Mouse (Mus musculus): ENCODE measurements around the gene Astn1. TPM values are rescaled to one million over a fixed set of nuclear protein-coding genes. Genes with fewer than 3 reads are reported as not detected.

The Astn1 gene
- total RNA-seq, 2 experiments from 2014 or later = 1.2 TPM

DNA sequence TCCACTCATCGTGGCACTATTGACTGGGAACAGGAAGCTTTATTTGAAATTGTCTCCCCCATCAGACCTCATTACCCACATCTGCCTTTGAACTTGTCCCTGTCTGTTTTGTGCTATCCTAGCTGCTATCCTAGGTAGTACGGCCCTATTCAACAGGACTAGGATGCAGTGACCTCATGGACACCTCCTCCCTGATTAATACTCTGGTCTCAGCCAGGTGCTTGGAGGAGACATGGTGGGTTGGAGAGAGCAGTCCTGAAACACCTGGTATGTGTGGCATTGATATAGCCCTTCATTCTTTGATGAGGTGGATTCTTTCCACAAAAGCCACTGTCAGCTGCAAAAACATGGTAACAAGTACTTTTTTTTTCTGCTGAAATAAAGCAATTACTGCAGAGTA, 52.1 kb downstream of the Astn1 start:
- no peak for DNase-seq

DNA sequence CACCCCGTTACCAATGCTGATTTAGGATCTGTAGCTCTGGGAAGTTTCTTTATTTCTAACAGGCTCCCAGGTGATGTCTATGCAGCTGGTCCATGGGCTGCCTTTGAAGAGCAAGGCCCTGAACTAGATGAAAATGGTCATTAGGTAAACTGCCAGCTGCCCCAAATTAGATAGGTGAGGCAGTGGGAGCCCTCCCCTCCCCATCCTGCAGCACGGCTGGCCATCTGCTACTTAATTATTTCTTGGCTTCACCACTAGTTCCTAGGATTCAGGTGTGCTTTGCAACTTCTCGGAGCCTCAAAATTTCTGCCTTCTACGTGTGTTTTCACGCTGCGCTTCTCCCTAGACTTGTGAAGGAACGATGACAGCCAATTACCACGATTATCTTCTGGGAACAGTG, 59.4 kb downstream of the Astn1 start:
- no peak for DNase-seq

DNA sequence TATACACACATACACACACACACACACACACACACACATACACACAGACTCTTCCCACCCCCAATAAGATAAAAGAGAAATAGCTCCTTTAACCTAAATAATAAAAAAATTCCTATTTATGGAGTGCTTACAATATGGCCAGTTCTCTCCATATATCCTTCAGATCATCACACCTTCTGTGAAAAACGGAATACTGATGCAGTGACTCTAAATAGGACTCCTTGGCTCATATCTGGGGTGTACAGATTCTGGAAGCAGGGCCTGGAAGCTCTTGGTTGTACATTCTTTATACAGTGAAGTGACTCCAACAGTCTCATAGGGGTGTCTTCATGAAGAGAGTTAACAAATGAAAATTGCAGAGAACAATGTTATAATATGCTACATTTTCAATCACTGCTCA, 60.7 kb downstream of the Astn1 start:
- no peak for DNase-seq

DNA sequence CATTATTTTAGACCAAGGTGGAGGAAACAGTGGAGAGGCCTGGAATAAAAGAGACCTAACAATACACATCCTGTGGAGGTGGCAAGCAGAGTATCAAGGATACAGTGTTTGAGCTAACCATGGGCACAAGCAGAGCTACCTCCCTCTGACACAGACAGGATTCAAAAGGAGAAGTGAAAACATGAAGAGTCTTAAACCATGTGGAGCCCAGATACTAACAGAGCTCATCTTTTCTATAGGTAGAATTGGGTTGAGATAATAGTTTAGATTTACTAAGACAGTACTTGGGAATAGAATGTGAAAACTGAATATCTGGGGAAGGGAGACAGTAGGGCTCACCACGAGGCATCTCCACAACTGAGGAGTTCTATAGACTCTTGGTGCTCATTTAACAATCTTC, 84.0 kb downstream of the Astn1 start:
- no peak for DNase-seq

DNA sequence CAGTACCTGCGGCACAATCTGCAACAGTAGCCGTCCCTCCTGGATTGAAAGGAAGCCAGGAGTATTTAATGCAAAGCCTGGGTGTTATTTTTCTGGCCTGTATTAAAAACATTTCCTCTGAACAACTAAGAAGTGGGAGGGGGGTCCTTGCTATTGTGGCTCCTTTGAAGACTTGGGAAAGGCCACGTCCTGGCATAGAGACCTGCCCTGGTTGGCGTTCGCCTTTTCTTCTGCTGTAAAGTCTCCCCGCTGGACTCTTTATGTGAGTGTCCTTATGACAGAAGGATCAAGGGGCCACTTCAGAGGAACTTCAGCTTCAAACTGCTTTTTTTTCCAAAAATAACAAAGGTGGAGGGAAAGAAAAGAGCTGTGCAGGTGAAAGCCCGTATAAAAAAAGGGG, 85.9 kb downstream of the Astn1 start:
- DNase-seq = no peak

DNA sequence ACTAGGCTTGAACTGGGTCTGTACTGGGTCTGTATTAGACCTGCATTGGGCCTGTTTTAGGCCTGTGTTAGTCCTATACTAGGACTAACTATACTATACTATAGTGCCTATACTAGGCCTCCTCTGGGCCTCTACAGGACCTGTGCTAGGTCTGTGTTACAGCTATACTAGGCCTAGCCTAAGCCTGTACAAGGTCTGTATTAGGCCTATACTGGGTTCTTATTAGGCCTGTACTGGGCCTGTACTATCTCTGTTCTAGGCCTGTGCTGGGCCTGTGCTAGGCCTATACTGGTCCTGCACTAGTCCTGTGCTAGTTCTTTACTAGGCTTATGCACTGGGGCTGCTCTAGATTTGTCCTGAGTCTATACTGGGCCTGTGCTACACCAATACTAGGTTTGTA, 90.6 kb downstream of the Astn1 start:
- DNase-seq = no peak

DNA sequence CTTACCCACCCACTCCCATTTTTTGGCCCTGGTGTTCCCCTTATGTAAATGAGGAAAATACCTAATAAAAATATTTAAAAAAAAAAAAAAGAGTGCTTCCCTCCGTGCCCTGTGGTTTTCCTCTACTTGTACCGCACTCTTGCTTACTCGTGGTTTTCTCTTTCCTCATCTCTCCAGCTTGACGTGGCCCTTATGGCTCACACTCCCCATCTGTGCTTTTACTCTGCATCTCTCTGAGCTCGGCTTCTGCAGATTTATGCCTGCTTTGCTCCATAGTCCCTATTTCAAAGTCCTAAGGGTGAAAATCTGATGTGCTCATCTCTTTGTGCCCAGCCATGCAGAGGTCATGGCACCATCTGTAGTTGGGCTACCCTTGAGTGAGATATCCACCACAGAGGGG, 91.5 kb downstream of the Astn1 start:
- no peak for DNase-seq

DNA sequence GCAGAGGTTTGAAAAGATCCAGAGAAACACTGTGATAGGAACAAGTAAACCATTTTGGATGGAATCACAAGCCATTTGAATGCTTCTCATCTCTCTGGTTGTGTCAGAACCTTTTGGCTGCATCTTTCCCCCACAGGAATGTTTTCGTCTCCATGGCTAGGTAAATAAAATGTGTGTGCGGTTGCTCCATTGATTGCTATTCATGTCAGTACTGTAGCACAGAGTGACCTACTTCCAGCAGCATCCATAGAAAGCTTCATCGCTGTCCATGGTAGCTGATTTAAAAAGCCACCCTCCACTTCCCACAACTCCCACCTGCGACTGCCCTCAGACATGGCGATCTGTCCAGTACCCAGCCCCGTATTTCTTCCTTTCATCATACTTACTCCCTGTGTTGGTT, 101.9 kb downstream of the Astn1 start:
- DNase-seq = no peak

DNA sequence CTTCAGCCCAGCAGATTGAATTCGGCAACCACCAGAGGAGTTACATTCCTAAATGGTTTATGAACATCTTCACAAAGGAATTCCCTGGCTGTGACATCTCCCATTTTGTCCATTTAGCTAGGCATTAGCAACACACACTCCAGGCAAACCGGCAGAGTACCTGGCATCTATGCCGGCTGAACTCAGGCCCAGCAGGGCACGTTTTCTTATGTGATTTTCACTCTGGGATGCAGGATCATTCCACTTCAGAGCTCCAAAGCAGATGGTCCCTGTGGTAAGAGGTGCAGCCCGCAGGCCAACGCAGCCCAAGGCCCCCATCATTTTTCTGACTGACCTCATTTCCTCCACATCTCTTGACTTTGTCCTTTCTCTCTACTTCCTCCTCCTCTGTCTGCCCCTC, 103.2 kb downstream of the Astn1 start:
- DNase-seq = no peak

DNA sequence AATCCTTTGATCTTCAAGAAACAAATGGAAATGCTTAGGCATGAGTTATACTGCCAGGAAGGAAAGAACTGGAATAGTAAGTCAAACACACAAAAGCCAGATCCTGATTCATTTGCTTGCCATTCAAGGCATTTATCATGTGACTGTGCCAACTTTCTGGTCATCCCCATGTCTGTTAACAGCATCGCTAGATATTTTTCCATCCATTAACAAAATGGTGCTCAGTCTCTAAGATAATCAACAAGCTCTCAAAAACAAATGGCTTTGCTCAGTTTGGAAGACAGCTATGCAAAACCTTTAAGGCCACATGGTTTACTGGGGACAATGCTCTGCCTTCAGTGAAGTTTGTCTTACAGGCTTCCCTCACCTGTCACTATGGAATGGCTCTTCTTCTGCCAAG, 115.8 kb downstream of the Astn1 start:
- no peak for DNase-seq

DNA sequence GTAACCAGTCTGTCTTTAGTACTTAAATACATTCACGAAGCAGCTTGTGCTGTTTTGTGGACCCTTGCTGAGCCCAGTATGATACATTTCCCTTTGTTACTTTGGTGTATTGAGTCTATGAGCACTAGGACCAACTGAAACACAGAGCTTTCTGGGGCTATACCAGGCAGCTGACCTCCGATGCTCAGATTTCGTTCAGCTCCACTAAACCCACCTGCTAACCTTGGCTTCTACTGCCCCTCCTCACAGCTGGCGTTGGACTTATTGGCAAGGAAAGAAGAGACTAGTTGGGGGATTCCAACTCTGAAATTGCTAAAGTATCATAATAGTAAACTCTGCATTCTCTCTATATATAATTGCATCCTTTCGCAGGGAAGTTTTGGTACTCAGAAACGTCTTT, 118.2 kb downstream of the Astn1 start:
- no peak for DNase-seq

DNA sequence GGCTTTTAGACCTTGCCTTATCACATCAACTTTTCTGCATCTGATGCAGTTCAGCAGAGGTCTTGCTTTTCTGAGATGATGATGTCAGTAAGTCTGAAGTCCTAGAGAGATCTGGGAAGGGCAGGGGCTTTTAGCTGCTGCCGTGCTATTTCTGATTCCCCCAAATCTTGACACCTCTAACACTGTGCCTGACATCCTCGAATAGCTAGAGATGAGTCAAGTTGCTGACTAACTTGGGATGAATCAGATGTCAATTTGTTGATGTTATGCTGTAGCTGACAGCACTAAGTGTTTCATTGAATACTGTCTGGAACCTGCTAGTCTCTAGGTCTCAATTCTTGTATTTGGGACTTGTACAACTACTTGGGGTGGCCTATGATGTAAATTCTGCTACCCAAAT, 121.7 kb downstream of the Astn1 start:
- DNase-seq = no peak

DNA sequence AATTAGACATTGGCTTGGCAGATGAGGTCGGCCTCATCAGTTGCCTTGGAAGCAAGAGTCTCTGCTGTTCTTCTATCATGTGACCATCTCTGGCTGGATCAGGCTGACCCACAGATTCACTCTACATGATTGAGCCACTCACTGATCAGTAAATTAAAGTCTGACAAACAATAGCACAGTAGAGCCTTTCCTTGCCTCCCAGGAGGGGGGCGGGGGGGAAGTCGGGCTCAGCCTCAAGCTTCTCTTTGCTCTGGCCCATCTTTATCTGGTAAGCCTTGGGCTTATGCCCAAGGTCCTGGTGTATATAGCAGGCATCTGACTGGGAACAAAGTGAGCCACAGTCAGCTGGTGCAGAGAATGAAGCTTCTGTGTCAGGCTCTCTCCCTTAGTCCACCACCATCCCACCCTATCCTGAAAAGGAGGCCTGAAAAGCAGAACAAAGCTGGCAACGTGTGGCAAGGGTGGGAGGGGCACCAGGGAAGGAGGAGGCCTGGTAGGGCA, 127.5 kb downstream of the Astn1 start:
- DNase-seq = no peak

DNA sequence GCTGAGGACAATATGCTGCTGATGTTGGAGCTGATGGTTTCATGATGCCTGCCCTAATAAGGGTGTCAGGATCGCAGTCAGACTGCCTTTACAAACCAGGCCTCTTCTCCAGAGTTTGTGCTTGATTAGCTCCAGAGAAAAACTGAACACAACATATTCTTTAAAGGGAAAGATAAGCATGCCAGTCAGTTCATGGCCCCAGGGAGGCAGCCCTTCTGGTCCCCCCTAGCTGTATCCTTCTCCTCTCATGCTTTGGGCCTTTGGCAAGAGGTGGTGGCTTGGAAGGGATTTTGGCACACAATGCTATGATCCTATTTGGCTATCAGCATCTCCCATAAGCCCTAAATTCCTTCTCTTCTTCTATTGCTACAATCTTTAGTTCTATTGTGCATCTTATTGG, 128.1 kb downstream of the Astn1 start:
- DNase-seq = no peak

DNA sequence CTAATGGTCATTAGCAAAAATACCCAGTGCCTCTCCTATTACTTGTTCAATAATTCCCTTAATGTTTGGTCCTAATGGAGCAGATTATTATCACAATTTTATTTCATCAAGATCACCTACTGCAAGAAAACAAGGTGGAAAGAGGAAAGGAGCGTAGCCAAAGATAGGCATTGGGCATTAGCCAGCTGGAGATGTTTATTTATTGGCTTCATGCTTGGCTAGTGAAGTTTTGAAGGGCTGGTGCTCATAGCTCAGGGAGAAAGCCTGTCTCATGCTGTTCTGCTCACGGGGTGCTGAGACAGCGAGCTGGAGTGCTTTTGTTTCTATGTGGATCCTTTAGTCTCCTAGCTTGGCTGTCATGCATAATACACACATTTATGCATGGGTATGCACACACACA, 131.2 kb downstream of the Astn1 start:
- no peak for DNase-seq

DNA sequence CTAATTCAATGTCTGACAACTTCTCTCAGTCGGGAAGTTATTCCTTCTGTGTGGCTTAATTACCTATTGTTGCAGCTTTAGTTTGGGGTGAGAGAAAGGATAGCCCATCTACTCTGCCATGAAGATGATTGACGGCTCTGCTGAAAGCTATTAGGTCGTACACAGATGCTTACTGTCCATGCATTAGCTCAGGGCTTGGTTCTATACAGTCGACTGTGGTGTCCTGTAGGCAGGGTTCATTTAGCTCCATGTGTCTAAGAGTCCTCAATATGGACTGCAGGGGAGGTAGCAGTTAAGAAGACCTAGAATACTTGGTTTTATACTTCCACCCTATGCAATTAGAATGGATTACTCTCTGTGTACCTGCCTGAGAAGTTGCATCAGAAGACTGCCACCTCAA, 138.1 kb downstream of the Astn1 start:
- DNase-seq = no peak

DNA sequence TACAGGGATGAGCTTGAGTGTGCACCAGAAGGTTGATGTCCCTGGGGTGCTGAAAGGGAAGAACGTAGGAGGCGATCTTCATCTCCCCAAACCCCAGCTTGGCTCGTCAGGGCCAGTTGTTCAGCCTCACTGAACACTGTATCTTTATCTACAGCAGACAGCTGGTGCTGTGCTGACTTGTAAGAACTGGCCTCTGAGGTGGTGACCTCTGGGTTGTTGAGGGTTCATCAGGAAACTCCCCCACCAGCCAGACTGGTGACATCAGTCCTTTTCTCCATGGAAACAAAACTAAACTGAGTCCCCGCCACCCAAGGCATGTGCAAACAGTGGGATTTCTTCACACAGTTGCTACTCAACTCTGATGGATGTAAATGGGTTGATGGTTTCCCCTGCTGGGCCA, 138.9 kb downstream of the Astn1 start:
- DNase-seq = no peak

DNA sequence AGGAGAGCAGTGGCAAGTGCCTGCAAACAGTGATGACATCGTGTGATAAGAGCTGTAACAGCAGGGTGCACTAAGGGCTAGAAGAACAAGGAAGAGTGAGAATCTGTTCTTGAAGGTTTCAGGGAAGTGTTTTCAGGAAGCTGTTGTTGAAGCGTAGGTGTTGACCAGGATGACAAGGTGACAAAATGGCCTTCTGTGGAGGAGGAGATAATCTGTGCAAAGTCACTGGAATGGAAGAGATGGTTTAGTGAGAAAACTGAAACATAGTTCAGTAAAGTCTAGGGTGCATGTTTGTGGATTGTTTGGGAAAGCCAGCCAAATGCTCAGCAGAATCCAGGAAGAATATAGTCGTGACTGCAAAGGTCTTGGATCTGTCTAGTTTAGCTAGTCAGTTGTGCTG, 145.5 kb downstream of the Astn1 start:
- no peak for DNase-seq

DNA sequence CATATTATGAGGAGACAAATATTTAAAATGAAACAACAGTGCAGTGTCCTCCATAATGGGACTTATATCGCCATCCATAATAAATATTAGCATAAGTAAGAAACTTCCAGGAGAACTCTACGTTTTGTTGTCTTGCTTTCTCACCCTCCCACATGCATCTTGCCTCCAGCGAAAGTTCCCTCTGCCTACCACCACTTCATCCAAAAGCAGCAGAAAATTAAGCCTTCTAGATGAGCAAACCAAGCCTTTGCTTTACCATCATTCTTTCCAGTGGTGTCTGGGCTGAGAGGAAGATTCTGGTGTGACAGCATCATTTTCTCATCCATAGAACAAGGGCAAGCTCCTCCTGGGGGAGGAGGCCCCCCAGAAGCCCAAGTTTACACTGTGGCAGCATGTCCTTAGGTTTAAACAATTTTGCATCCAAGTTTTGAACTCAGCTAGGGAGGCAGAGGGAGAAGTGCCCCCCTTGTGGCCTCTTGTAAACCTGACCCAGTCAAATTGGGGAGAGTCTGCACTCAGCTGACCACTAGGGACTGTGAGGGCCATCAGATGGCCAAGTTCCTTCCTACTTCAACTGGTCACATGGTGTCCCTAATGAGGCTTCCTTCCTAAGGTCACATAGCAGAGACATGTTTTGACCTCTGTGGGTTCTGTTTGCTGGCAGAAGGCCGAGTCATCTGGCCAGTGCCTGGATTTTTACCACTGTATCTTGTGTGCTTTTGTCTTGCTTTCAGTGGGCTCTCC, 147.2 kb downstream of the Astn1 start:
- no peak for DNase-seq

DNA sequence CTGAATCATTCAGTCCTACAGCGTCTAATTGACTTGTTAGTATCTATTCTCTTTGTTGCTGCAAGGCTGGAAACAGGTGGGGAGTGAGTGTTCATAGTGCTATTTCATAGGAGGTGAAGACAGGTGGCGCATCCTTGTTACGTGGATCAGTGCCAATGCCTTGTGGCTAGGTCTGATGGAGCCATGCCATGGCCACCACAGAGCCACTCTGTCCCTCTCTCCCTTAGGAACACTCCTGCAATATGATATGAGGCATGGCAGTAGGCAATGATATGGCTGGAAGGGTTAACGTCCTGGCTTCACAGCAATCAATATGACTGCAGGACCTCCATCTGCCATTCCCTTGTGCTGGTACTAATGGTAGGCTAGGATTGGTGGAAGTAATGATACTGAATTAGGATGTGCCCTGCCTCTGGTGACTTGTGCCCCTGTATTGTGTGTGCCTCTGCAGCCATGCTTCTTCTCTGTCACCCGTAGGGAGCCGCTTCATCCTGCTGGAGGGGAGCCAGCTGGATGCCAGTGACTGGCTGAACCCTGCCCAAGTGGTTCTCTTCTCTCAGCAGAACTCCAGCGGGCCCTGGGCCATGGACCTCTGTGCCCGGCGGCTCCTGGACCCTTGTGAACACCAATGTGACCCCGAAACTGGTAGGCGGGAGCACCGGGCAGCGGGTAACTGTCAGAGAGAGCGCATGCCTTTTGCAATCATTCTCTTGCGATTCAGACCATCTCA, 148.6 kb downstream of the Astn1 start:
- peak; percentile 21 for DNase-seq

DNA sequence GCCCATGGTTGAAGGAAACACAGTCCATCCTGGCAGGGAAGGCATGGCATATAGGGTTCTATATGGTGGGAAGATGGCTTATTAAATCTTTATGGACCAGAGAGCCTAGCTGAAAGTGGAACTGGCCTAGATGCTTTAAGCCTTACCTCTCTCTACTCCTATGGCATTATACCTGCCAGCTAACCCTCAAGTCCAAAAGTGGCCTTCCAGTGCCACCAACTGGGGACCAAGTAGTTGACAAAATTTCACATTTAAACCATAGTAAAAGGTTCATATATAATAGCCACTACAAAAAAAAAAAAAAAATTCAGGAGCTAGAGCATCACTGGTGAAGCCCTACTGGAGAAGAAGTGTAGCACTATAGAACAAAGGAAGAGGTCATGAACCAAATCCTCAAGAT, 150.0 kb downstream of the Astn1 start:
- no peak for DNase-seq

DNA sequence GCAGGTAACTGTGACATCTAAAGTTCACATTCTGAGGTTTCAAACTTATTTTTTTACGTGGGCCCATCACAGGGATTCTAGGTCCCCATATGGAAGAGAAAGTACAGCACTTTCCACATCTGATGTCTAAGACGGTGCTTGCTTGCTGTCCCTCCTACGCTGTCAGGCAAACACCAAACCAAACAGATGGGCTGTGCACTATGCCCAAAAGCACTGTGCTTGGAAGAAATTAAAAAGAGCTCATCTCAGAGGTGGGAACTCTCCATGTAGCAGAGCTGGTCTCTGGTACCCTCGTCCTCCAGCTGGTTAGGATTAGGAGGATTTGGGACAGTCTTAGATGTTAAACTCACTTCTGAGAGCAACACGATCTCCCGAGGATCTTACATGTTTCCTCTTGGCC, 150.6 kb downstream of the Astn1 start:
- DNase-seq = no peak

DNA sequence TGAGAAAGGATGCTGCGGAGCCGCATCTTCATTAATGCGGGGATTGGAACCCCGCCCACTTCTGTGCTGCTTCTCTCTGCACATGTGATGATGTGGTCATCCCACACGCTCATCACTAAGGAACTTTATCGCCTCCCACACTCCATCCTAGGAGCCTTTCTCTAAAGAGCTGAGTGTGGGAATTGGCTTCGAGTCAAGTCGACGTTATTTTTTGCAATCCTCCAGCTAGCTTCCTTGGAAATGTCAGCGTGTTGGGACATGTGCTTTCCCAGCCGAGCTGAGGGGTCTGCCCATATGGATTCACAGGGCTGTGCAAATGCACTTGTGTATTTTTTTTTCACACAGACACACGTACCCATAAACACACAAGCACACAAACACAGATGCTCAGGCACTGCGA, 151.5 kb downstream of the Astn1 start:
- DNase-seq = peak; percentile 10

DNA sequence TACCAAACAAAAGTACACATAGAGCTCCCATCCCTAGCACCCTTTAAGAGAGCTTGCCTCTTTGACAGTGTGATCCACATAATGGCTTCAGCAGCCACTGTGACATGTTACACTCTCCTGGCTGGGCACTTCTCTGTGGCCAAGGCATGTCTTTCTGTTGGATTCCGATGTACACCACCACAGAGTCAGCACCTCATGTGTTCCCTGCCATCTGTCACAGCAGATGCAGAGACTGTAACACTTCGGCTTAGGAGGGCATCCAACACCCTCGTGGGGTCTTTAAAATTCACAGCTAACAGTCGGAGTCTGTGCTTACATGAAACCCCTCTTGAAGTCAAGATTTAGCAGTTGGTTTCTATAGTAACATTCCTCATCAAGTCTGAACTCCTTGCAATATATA, 154.5 kb downstream of the Astn1 start:
- no peak for DNase-seq

Data from gastrocnemius, postnatal 10 days (tissue).